Mouse (Mus musculus): Measurements from ENCODE around the gene Nhsl1.

The Nhsl1 gene

GRCm38 (mm10) chr10:18318916-18319481, at the start of gene Nhsl1:
Gene Nhsl1, plus strand, starts transcription at chr10:18318985.
- peak; percentile 62 for DNase-seq (ENCODE audit: low spot score)

- no peak for DNase-seq (ENCODE audit: low spot score)
Measured at GRCm38 (mm10) chr10:18276090-18276734, 42.6 kb upstream of the Nhsl1 start.

- DNase-seq (ENCODE audit: low spot score) = no peak
Measured at GRCm38 (mm10) chr10:18283991-18284390, 34.8 kb upstream of the Nhsl1 start.

GRCm38 (mm10) chr10:18289512-18289911, 29.3 kb upstream of the Nhsl1 start:
- DNase-seq (ENCODE audit: low spot score) = no peak

DNA sequence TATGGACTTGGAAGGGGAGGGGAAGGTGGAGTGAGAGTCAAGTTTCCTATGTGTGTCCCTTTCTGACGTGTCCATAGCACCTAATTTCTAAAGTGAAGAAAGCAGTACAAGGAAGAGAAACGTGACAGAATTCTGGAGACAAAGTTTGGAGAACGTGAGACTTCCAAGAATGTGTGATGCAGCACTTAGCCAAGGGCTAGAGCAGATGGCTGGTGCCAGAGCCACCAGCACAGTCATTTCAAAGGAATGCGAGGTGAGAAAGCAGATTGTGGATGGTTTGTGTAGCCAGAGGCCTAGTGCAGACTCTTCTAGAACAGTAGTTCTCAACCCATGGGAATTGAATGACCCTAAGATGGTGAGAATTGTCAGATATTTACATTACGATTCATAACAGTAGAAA, 13.7 kb upstream of the Nhsl1 start:
- no peak for DNase-seq (ENCODE audit: low spot score)

- DNase-seq (ENCODE audit: low spot score) = no peak
Measured at GRCm38 (mm10) chr10:18315071-18315470, 3.7 kb upstream of the Nhsl1 start.

GRCm38 (mm10) chr10:18317521-18317920, 1.3 kb upstream of the Nhsl1 start:
- no peak for DNase-seq (ENCODE audit: low spot score)

GRCm38 (mm10) chr10:18317961-18318915, 547 bp upstream of the Nhsl1 start:
- peak; percentile 54 for DNase-seq (ENCODE audit: low spot score)

- no peak for DNase-seq (ENCODE audit: low spot score)
Measured at GRCm38 (mm10) chr10:18319691-18320090, 906 bp downstream of the Nhsl1 start.

- DNase-seq (ENCODE audit: low spot score) = no peak
Measured at GRCm38 (mm10) chr10:18321861-18322260, 3.1 kb downstream of the Nhsl1 start.

- no peak for DNase-seq (ENCODE audit: low spot score)
Measured at GRCm38 (mm10) chr10:18323701-18324100, 4.9 kb downstream of the Nhsl1 start.

DNA sequence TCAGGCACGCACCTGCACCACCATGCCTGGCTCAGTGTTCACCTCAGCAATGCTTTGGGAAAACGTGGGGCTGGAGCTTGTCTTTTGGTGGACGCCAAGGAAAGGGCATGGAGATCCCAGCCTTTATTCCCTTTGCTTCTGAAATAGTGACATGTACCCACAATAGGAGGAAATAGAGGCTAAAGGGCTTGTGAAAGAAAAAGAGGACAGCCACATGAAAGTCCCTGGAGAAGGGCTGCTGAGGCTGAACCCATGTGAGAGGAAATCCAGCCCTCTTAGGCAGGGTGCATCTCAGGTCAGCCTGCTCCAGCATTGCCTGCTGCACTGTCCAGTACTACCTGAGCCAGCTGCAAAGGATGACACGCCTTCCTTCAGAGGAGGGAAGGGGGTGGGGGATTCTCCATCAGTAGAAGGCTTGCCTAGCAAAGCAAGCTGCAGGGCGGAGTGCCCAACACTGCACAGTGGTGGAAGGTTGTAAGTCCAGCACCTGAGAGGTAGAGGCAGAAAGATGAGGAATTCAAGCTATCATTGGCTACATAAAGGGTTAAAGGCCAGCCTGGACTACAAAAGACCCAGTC, 9.6 kb downstream of the Nhsl1 start:
- no peak for DNase-seq (ENCODE audit: low spot score)

- peak; percentile 64 for DNase-seq (ENCODE audit: low spot score)
Measured at GRCm38 (mm10) chr10:18329096-18330038, 10.6 kb downstream of the Nhsl1 start.

DNA sequence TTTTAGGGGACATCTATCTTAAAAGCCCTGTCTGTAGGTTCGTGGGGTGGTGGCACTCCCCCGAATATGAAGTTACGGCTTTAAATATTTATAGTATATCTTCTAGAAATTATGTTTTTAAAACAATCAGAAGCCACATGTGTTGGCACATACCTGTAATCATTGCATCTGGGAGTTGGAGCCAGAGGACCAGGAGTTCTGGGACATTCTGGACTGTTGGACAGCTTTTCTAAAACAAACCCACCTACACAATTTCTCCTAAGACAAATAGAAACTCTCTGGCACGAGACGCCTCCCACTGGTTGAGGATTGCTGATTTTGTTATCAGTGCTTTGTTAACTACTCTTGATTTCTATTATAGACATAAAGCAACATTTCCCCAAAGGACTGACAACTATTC, 11.7 kb downstream of the Nhsl1 start:
- DNase-seq (ENCODE audit: low spot score) = no peak

- DNase-seq (ENCODE audit: low spot score) = no peak
Measured at GRCm38 (mm10) chr10:18333575-18333974, 14.8 kb downstream of the Nhsl1 start.

GRCm38 (mm10) chr10:18334176-18334575, 15.4 kb downstream of the Nhsl1 start:
- DNase-seq (ENCODE audit: low spot score) = no peak

DNA sequence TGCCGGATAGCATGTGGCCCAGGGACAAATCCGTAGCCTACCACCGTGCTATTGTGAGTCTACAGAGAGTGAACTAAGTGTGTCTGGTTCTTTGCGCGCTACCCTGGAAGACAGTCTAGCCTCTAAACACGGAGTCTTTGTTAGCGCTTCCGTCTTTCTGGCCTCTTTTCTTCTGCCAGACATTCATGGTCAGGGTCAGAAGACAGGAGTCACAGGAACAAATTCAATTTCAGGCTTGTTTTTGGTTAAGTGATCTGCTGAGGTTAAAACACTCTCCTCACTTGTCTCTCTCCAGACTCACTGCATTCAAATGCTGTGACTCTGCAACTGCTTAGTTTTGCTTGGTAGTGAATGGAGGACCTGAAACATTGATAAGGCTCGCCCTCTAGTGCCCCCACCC, 15.9 kb downstream of the Nhsl1 start:
- DNase-seq (ENCODE audit: low spot score) = no peak

GRCm38 (mm10) chr10:18337725-18338124, 18.9 kb downstream of the Nhsl1 start:
- no peak for DNase-seq (ENCODE audit: low spot score)

DNA sequence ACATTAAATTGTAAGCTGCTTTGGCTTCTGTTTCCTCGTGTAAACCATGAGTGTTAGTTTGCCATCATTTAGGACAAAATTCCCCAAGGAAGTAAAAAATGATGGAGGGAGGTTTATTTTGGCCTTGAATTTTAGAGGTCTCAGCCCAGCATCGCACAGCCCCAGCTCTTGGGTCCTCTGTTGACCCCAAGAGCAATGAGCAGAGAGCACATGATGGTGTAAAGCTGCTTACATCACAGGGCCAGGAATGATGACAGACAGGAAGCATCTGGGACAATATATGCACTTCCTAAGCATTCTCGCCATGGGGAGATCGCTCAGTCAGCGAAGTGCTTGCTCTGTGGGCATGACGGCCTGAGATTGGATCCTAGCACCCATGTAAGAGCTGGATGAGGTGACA, 20.6 kb downstream of the Nhsl1 start:
- no peak for DNase-seq (ENCODE audit: low spot score)

- DNase-seq (ENCODE audit: low spot score) = no peak
Measured at GRCm38 (mm10) chr10:18340930-18341329, 22.1 kb downstream of the Nhsl1 start.

DNA sequence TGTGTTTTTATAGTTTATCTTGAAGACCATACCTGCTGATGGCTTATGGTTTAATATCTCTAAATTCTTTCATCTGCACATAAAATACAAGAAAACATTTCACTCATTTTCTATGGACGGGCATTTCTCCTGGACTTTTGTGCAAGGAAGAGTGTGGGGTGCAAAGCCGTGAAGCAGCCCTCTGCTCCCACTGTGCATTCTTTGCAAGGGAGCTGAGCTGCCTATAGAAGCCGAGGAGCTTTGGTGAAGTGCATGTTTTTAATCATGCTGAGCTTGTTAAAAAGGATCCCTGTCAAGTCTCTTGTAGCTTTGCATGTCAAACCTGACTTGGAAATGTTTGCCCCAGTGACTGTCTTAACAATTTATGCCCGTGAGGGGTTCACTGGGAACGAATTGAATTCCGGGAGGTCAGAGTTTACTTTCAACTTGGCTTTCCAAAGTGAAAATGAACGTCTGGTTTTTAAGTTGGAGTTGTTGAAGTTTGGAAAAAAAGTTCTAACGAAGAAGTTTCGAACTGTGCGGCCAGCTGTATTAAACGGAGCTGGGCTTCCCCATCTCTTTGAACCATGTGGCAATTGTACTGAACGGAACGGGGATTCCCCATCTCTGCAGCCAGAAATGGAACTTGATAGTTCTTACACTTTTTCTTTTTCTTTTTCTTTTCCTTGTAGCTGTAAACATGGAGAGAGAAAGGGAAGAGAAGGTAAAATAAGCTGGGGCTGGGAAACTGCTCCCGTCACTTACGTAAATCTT, 22.8 kb downstream of the Nhsl1 start:
- no peak for DNase-seq (ENCODE audit: low spot score)

Measured in urinary bladder, postnatal 25 days (tissue).